Mouse (Mus musculus): Measurements from ENCODE around the gene Zdhhc16. TPM values are rescaled to one million over a fixed set of nuclear protein-coding genes. Genes with fewer than 3 reads are reported as not detected.
A peak's percentile ranks its signal among the peaks of the same experiment; 100 is the strongest.

The Zdhhc16 gene
- polyA plus RNA-seq, 1 experiment: not detected

DNA sequence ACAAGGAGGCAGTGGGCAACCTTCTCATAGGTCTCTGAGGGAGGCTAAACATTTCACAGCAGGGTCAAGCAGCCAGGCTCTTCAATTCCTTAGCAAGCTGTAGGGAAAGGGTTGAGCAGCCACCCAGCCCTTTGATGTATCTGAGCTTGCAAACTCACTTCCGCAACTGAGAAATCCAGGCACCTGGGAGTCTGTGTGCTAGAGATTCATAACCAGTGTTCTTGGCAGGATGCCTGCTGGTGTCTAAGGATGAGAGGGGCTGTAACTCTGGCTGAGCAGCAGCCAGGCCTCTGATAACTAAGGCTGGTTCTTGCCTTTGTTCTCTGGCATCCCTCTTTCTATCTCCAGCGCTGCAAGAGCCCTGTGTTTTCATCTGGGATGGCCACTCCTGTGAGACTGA lies 31.6 kb upstream of the Zdhhc16 start:
- Histone ChIP-seq H3K4me1 (ENCODE audit: control insufficient read depth, insufficient read depth, low read length) (no peaks in the 10 kb centered on the region), H3K4me3 (ENCODE audit: insufficient read depth, low read depth, low read length) (no peak overlapping the region), H3K27ac (ENCODE audit: insufficient read depth, low read depth, low read length) (no peak overlapping the region)
- TF ChIP-seq CTCF (IDR thresholded peaks at IDR 0.05; ENCODE audit: insufficient read depth, low read depth, low read length): no peak
- no peak for TF ChIP-seq POLR2A (IDR thresholded peaks at IDR 0.05; ENCODE audit: insufficient read depth, low read depth, low read length)
- WGBS: 37% methylated on average over 2 of the region's 2 CpGs

DNA sequence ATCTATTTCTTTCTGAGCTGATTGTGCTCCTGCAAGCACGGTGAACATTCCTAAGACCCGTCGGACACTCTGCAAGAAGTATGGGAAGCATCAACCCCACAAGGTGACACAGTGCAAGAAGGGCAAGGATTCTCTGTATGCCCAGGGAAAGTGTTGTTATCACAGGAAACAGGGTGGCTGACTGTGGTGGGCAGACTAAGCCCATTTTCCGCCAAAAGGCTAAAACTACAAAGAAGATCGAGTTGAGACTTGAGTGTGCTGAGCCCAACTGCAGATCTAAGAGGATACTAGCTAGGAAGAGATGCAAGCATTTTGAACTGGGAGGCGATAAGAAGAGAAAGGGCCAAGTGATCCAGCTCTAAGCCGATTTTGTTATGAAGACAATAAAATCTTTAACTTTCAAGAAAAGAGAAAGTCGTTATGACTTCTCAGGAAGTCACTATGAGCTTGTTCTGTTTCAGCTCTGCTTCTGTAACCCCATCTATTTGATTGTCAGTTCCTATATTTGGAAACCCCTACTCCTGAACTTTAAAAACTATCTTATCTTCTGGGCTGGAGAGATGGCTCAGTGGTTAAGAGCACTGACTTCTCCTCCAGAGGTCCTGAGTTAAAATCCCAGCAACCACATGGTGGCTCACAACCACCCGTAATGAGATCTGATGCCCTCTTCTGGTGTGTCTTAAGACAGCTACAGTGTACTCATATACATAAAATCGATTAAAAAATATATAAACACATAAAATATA lies 30.3 kb upstream of the Zdhhc16 start:
- no peak overlapping the region for H3K4me3 ChIP-seq (ENCODE audit: insufficient read depth, low read depth, low read length)
- no peak for TF ChIP-seq POLR2A (IDR thresholded peaks at IDR 0.05; ENCODE audit: insufficient read depth, low read depth, low read length)
- TF ChIP-seq CTCF (IDR thresholded peaks at IDR 0.05; ENCODE audit: insufficient read depth, low read depth, low read length): no peak
- H3K27ac ChIP-seq (ENCODE audit: insufficient read depth, low read depth, low read length): no peak overlapping the region
- H3K4me1 ChIP-seq (ENCODE audit: control insufficient read depth, insufficient read depth, low read length): no peaks in the 10 kb centered on the region
- 87% methylated on average over 10 of the region's 10 CpGs for whole genome bisulfite sequencing

DNA sequence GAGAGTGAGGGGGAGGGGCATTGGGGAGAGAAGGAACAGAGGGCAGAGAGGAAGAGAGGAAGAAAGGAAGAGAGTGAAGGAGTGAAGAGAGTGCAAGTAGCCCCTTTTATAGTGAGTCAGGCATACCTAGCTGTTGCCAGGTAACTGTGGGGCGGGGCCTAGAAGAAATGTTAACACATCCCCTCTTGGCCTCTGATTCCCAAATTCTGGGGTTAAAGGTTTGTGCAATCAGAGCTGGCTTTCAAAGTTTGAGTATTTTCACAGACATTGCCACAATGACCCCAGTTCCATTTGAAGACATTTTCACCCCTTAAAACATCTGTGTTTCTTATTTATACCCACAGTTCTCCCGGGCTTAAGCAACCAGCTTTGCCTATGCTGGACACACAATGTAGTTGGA lies 28.0 kb upstream of the Zdhhc16 start:
- 93% methylated on average over 2 of the region's 2 CpGs for WGBS
- no peaks in the 10 kb centered on the region for H3K4me1 ChIP-seq (ENCODE audit: control insufficient read depth, insufficient read depth, low read length)
- no peak overlapping the region for H3K27ac ChIP-seq (ENCODE audit: insufficient read depth, low read depth, low read length)
- no peak overlapping the region for H3K4me3 ChIP-seq (ENCODE audit: insufficient read depth, low read depth, low read length)
- TF ChIP-seq POLR2A (IDR thresholded peaks at IDR 0.05; ENCODE audit: insufficient read depth, low read depth, low read length) (no peak), CTCF (IDR thresholded peaks at IDR 0.05; ENCODE audit: insufficient read depth, low read depth, low read length) (no peak)

DNA sequence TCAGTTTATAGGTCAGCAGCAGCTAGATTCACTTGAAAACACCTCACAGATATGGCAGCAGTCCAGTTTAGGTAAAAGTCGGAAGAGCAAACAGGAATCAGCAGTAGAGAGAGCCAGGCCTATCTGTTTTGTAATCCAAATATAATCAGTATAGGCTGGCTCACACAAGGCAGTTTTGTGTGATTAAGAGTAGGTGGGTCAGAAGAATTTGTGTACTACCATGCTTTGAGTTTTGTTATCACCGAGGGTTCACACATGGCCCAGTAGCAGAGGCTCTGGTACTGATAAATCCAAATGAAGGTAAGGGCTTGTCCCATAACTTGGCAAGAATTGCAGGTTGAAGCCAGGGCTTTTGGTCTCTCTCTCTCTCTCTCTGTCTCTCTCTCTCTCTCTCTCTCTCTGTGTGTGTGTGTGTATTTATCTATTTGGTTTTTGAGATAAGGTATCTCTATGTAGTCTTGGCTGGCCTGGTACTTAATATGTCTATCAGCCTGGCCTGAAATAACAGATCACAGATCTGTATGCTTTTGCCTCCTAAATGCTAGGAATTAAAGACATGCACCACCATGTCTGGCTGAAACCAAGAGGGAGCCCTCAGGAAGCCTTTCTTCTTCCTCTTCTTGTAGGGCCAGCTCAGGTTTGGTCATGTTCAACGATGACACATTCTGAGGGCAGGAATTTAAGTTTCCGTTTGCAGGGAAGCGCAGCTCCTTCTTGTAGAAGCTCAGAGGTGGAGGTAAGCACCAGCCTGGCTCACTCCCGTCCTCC lies 26.8 kb upstream of the Zdhhc16 start:
- Histone ChIP-seq H3K27ac (ENCODE audit: insufficient read depth, low read depth, low read length) (no peak overlapping the region), H3K4me1 (ENCODE audit: control insufficient read depth, insufficient read depth, low read length) (no peaks in the 10 kb centered on the region), H3K4me3 (ENCODE audit: insufficient read depth, low read depth, low read length) (no peak overlapping the region)
- TF ChIP-seq CTCF (IDR thresholded peaks at IDR 0.05; ENCODE audit: insufficient read depth, low read depth, low read length) (no peak), POLR2A (IDR thresholded peaks at IDR 0.05; ENCODE audit: insufficient read depth, low read depth, low read length) (no peak)
- 74% methylated on average over 6 of the region's 6 CpGs for WGBS

DNA sequence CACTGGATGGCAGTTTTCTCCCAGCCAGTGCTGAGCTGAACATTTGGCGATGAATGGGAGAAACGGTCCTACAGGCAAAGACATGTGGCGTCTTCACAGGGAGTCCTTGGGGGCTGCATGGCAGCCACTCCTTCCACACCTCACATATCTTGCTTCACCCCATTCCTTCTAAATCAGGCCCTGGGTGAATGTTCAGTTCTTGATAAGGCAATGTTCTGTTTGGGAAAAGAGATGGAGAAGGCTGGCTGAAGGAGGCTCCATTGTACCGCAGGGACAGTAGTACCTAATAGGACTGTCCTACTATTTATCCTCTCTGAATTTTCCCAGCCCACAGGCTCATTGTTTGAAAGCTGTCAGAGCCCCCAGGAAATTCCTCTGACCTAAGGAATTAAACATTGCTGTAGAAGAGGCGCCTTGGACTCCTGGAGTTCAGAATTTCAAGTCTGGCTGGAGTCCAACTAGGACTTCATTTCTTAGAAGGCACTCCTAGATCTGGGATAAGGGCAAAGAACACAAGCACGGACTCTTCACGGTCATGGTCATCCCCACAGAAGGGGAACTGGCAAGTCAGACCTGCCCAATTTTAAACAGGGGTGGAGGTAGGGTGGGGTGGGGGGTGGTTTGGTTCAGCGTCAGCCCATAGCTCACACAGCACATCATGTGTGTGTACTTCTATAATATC lies 26.1 kb upstream of the Zdhhc16 start:
- no peak overlapping the region for H3K27ac ChIP-seq (ENCODE audit: insufficient read depth, low read depth, low read length)
- TF ChIP-seq POLR2A (IDR thresholded peaks at IDR 0.05; ENCODE audit: insufficient read depth, low read depth, low read length) (no peak), CTCF (IDR thresholded peaks at IDR 0.05; ENCODE audit: insufficient read depth, low read depth, low read length) (no peak)
- no peaks in the 10 kb centered on the region for H3K4me1 ChIP-seq (ENCODE audit: control insufficient read depth, insufficient read depth, low read length)
- 54% methylated on average over 8 of the region's 8 CpGs for WGBS
- H3K4me3 ChIP-seq (ENCODE audit: insufficient read depth, low read depth, low read length): no peak overlapping the region

DNA sequence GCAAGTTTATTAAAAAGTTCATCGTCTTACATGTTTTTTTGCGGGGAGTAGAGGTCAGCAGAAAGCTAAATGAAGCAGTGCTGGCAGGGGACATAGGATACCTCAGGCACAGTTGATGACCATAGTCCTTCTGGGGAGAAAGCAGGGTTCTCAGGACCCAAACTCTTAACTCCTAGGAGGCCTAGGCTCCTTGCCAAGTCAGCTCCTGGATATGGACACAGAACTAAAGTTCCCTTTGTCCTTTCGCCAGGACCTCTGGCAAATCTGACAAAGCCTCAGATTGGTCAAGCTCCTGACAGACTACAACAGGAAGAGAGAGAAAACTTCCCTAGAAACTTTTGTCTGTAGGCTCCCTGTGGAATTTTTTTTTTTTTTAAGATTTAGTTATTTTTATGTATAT lies 24.5 kb upstream of the Zdhhc16 start:
- WGBS: 72% methylated on average over 3 of the region's 3 CpGs
- no peak overlapping the region for H3K27ac ChIP-seq (ENCODE audit: insufficient read depth, low read depth, low read length)
- peaks cover 2% of the 10 kb centered on the region for H3K4me1 ChIP-seq (ENCODE audit: control insufficient read depth, insufficient read depth, low read length)
- no peak overlapping the region for H3K4me3 ChIP-seq (ENCODE audit: insufficient read depth, low read depth, low read length)
- no peak for TF ChIP-seq CTCF (IDR thresholded peaks at IDR 0.05; ENCODE audit: insufficient read depth, low read depth, low read length)
- TF ChIP-seq POLR2A (IDR thresholded peaks at IDR 0.05; ENCODE audit: insufficient read depth, low read depth, low read length): no peak

DNA sequence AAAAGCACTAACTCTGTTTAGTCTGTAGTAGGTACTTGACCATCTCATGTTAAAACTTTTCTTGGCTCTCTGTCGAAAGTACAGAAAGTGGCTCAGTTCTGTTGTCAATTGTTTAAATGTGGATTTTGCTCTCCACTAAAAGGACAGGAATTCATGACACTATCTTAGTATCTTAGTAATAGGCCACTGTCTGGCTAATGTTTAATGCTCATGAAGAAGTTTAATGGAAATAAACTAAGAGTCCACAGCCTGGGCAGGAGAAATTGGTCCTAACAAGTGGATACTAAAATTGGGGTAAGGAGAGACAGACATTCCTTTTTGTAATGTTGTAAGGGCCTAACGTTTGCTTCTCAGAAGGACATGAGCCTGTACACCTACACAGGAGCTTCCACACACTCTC lies 22.9 kb upstream of the Zdhhc16 start:
- H3K4me1 ChIP-seq (ENCODE audit: control insufficient read depth, insufficient read depth, low read length): peaks cover 5% of the 10 kb centered on the region
- no peak overlapping the region for H3K27ac ChIP-seq (ENCODE audit: insufficient read depth, low read depth, low read length)
- 73% methylated on average over 2 of the region's 2 CpGs for WGBS
- no peak overlapping the region for H3K4me3 ChIP-seq (ENCODE audit: insufficient read depth, low read depth, low read length)
- TF ChIP-seq CTCF (IDR thresholded peaks at IDR 0.05; ENCODE audit: insufficient read depth, low read depth, low read length): no peak
- TF ChIP-seq POLR2A (IDR thresholded peaks at IDR 0.05; ENCODE audit: insufficient read depth, low read depth, low read length): no peak

DNA sequence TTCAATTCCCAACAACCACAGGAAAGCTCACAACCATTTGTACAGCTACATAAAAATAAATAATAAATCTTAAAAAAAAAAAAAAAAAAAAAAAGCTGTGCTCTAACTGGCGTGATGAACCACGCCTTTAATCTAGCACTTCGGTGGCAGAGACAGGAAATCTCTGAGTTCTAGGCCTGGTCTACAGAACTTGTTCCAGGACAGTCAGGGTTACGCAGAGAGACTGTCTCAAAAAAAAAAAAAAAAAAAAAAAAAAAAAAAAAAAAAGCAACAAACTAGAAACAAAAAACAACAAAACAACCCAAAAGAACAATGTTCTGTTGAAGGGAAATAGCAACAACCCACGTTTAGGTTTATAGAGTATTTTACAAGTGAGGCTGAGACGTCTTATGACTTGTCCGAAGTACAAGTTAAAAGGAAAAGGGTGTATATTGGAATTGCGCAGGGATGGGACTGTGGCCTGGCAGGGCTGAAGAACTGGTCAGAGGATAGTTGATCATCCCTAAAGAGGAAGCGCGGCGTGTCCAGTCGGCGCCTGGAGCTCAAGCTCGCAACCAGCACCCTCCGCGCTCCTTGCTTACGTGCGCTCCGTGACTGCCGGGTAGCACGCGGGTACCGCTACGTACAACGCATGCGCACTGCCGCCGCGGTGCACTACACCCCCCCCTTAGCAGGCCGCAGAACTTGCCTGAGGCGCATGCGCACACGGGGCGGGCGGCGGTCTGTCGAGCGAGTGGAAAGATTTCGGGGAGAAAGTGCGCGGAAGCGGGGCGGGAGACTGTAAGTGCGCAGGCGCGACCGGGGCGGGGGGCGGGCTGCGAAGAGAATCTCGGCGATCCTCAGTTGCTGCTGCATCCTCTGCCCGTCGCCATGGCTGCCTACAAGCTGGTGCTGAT lies 21.9 kb upstream of the Zdhhc16 start, which contains the start of gene Pgam1:
Pgam1 (plus strand) TSS at position 746 of the 896 bp plus-strand sequence.
- WGBS: 3% methylated on average over 54 of the region's 54 CpGs
- Histone ChIP-seq H3K27ac (ENCODE audit: insufficient read depth, low read depth, low read length) (peak within 1 kb of the TSS; percentile 74), H3K4me1 (ENCODE audit: control insufficient read depth, insufficient read depth, low read length) (peaks cover 5% of the 10 kb centered on the region), H3K4me3 (ENCODE audit: insufficient read depth, low read depth, low read length) (peak within 1 kb of the TSS; percentile 80)
- no peak for TF ChIP-seq CTCF (IDR thresholded peaks at IDR 0.05; ENCODE audit: insufficient read depth, low read depth, low read length)
- peak; percentile 72 for TF ChIP-seq POLR2A (IDR thresholded peaks at IDR 0.05; ENCODE audit: insufficient read depth, low read depth, low read length)
